Mouse (Mus musculus) MEL (cell line): ENCODE measurements around the gene Itpr3.

Source experiments
- BHLHE40 ChIP-seq: IDR thresholded peaks from 2 replicates; pipeline ENCODE4 v1.6.1; 2012; ENCODE audit warnings: low read depth, mild to moderate bottlenecking, inconsistent platforms, low read length, improper control_type of control experiment, borderline replicate concordance
- CHD2 ChIP-seq: IDR thresholded peaks from 2 replicates; pipeline ENCODE4 v1.6.1; 2011; ENCODE audit warnings: low read length, improper control_type of control experiment
- CTCF ChIP-seq, 3 experiments: IDR thresholded peaks in 2 of 3; conservative IDR thresholded peaks in 1 of 3; 2 replicates each; pipeline ENCODE4 v1.5.1; 2011 to 2012; ENCODE audit warnings: low read length in 3 of 3, low read depth in 2 of 3, mild to moderate bottlenecking in 2 of 3, improper control_type of control experiment in 1 of 3, inconsistent platforms in 1 of 3, mixed read lengths in 1 of 3, moderate library complexity in 1 of 3; ENCODE audit not compliant: control insufficient read depth in 1 of 3, insufficient read depth in 1 of 3, poor library complexity in 1 of 3, severe bottlenecking in 1 of 3
- E2F4 ChIP-seq: IDR thresholded peaks from 2 replicates; pipeline ENCODE4 v1.6.1; 2011; ENCODE audit warnings: low read depth, low read length, improper control_type of control experiment, borderline replicate concordance
- EP300 ChIP-seq, 2 experiments: IDR thresholded peaks; 2 replicates each; pipeline ENCODE4 v1.6.1; 2011; ENCODE audit warnings: improper control_type of control experiment in 2 of 2, low read length in 2 of 2, low read depth in 1 of 2, mild to moderate bottlenecking in 1 of 2
- ETS1 ChIP-seq: IDR thresholded peaks from 2 replicates; pipeline ENCODE4 v1.6.1; 2012; ENCODE audit warnings: low read depth, mild to moderate bottlenecking, inconsistent platforms, low read length, improper control_type of control experiment, moderate library complexity
- MAZ ChIP-seq: IDR thresholded peaks from 2 replicates; pipeline ENCODE4 v1.6.1; 2012; ENCODE audit warnings: low read depth, mild to moderate bottlenecking, inconsistent platforms, low read length, improper control_type of control experiment
- POLR2A ChIP-seq, 2 experiments: IDR thresholded peaks; 2 replicates each; pipeline ENCODE4 v1.6.1; 2011 to 2012; ENCODE audit warnings: low read length in 2 of 2, mild to moderate bottlenecking in 2 of 2, control low read depth in 1 of 2, improper control_type of control experiment in 1 of 2, low read depth in 1 of 2, moderate library complexity in 1 of 2; ENCODE audit not compliant: control insufficient read depth in 1 of 2, insufficient read depth in 1 of 2, poor library complexity in 1 of 2
- TBP ChIP-seq: IDR thresholded peaks from 2 replicates; pipeline ENCODE4 v1.8.0; 2011; ENCODE audit warnings: low read depth, low read length, improper control_type of control experiment
- USF1 ChIP-seq: IDR thresholded peaks from 2 replicates; pipeline ENCODE4 v1.6.1; 2014; ENCODE audit warnings: low read depth, mild to moderate bottlenecking, inconsistent platforms, low read length, improper control_type of control experiment, moderate library complexity

DNA sequence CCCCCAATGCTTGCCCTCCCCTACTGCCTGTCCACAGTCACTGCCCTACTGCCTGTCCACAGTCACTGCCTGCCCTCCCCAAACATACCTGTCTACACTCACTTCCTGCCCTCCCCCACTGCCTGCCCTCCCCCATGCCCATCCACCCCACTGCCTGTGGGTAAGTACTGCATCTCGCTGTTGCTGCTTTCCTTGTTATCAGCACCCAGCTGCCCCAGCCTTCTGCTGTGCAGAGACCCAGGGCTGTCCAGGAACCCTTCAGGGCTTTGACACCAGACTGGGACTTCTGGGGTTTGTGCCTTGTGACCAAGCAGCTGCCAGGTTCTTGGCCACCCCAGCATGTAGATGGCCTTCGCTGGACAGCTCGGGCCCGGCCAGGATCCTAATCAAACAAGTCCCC lies 33.8 kb upstream of the Itpr3 start:
- TF ChIP-seq USF1 = no peak
- TF ChIP-seq BHLHE40 = no peak
- TF ChIP-seq CTCF (IDR thresholded peaks at IDR 0.05 in 2 of 3, conservative IDR thresholded peaks at IDR 0.05 in 1 of 3; ENCODE audit: control insufficient read depth in 1 of 3, insufficient read depth in 1 of 3, low read depth in 2 of 3, low read length in 3 of 3, poor library complexity in 1 of 3, severe bottlenecking in 1 of 3) = no peak
- no peak for TF ChIP-seq TBP
- no peak for TF ChIP-seq E2F4
- TF ChIP-seq MAZ = no peak
- no peak for TF ChIP-seq POLR2A (IDR thresholded peaks at IDR 0.05; ENCODE audit: control insufficient read depth in 1 of 2, insufficient read depth in 1 of 2, low read depth in 1 of 2, low read length in 2 of 2, poor library complexity in 1 of 2)
- TF ChIP-seq ETS1 = no peak
- TF ChIP-seq EP300 (IDR thresholded peaks at IDR 0.05; ENCODE audit: low read depth in 1 of 2, low read length in 2 of 2) = no peak
- TF ChIP-seq CHD2 = no peak
